Mouse (Mus musculus): ENCODE measurements at regions not wholly inside any gene's neighbourhood (a gene's known extent, or its start where the extent isn't known, plus 50 kb on each side); places are given as distances from the start of the nearest gene placed in this dataset.
A peak's percentile ranks its signal among the peaks of the same experiment; 100 is the strongest.

DNA sequence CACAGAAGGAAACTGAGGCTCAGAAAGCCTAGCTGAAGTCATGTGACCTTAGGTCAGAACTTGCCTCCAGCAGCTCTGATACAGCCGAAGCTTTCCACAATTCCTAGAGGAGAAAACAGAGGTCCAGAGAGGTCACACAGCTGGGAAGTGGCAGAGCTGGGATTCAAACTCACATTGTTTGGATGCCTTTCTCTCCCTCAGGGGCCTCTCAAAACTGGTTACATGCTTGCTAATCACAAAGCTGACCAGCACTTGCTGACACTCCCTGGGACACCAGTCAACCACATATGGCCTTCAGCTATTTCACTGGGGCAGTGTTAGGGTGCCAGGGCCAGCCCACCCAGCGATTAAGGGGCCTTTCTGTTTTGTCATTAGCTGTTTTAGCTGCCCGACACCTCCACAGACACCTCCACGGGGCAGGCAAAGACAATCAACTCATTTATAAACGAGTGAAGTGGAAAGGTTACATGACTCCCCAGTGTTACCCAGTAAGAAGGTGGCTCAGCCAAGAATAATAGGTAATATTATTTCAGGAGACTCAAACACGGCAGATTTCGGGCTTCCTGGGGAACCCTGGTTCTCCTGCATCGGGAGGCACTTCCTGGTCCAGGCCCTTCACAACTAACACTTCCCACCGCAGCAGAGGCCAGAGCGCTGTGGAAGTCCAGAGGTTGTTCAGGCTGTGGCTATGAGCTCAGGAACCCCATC, 71.4 kb downstream of the 2410131K14Rik start:
- DNase-seq (ENCODE audit: low spot score in 2 of 2), result no peak

DNA sequence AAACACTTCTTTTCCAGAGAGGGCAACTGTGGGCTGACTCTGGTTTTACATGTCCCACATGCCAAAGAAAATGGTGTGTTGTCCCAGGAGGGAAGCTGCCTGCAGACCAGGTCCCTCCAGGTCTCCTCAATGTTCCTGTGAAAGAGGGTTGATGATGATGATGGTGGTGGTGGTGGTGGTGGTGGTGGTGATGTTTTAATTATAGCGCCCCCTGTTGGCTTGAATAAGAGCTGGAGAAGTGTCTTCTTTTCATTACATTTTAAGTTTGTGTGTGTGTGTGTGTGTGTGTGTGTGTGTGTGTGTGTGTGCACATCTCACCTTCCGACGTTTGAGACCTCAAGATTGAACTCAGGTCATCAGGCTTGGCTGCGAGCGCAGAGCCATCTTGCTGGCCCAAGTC, 73.0 kb downstream of the 2410131K14Rik start:
- DNase-seq (ENCODE audit: low spot score in 2 of 2), result no peak

DNA sequence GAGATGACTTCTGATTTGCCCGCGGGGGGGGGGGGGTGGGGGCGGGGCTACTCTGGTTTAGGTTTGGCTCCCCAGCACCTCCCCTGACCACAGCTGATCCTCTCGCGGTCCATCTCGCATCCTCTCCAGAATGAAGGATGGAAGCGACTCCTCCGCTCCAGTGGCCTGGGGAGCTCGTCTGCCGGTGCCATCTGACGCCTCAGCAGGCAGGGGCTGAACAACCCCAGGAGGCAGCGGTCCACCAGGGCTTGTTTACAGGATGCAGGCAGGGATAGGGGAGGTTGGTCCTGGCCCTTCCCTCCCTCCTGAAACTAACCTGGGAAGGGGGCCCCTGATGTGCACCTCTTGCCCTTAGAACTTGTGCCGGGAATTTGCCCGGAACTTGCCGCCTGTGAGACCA, 73.9 kb downstream of the 2410131K14Rik start:
- DNase-seq (ENCODE audit: low spot score in 2 of 2), result no peak

DNA sequence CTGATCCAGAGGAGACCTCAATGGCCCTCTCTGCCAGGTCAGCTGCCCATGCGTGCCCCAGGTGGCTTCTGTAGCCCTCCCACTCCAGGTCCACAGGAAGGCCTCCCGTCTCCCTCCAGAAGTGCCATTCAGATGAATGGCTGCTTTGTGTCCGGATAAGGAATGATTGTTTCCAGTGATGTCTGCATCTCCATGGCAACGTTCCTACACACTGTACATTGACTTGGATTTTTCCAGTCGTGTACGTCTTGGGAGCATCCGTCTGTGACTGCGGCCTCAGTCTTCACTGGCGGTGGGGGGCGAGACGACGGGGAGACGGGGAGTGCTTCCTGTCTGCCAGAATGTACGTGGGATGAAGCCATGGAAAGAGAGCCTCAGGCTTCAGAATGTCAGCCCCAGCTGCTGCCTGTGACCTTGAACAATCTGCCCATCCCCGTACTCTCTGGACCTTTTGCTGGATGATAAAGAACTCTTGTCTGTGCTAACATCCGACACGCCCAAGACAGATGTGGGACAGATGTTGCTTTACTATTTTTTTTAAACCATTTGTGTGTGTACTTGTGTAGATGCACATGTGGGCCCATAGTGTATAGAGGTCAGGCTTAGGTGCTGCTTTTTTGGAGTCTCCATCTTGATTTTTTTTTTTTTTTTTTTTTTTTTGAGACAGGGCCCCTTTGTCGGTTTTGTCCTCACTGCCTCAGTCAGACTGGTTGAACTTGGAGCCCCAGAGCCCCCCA, 76.9 kb downstream of the 2410131K14Rik start:
- DNase-seq (ENCODE audit: low spot score in 2 of 2), result no peak

DNA sequence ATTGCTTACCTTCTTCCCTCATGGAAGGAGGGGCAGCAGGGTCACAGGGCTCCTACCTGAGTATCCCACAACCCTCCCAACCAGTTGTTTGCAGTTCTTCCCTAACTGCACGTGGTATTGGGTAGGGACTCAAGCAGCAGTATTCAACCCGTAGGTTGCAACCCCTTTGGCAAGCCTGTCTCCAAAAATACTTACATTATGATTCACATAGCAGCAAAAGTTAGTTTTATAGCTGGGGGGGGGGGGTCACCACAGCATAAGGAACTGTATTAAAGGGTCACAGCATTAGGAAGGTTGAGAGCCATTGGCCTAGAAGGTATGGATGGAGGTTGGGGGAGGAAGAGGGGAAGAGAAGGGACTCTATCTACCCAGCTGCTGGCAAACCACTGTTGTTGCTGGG, 78.1 kb downstream of the 2410131K14Rik start:
- no peak for DNase-seq (ENCODE audit: low spot score in 2 of 2)

DNA sequence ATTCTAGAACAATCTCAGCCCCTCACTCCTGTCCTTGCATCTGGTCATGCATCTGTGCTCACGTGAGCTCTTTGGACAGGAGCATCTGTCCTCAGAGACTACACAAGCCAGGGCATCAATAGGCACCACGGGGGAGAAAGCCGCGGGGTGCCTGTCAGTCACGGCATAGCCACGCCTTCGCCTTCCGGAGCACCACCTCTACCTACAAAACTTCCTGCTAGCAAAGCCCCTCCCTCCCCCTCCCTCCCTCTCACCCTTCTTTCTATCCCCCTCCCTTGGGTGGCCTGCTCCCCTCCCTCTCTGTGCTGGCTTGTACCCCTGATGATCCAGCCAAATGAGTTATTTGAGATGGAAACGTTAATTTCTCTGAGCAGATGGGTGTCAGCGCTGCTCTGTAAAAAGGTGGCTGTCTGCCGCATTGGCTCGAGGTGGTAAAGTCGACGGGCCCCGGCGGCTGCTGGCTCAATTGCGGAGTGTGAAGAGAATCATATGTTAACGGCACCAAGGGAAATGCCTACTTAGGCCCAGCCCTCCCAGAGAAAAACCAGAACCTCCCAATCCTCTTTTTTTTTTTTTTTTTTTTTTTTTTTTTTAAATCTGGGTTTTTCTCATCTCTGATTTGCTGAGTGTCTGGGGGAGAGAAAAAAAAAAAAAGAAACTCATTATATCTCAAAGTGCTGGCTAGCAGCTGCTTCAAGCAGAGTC, 82.0 kb downstream of the 2410131K14Rik start:
- peak in 1 of 2 experiments; percentile 50 for DNase-seq (ENCODE audit: low spot score in 2 of 2)

DNA sequence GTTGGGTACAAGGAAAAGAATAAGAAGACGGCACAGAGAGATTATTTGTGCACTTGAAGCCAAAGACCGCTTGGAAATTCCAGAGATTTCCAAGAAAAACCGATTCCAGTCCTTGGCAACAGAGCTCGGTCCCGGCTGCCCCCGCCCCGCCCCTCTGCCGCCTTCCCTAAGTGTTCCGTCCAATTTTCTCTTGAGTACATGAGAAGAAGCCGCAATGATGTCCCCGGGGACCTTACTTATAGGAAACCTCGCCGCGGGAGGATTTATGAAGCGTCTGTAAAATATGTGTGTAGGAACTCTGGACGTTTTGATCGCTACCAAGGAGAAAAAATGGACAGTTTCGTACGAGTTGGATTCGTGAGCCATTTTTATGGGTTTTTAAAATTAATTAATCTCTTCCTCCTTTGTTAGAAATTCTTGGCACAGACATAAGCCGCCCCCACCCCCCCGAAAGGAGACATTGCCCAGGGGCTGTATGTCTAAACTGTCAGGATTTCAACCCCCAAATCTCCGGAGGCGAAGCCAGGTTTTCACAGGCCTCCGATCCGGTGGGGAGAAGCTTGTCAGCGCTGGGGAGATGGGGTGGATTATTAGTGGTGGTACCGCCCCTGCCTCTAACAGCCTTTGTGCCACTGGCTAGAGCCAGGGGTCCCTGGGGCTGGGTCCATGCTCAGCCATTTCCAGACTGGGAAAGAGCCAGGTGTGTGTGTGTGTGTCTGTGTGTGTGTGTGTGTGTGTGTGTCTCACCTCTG, 83.1 kb downstream of the 2410131K14Rik start:
- DNase-seq (ENCODE audit: low spot score in 2 of 2), result no peak

DNA sequence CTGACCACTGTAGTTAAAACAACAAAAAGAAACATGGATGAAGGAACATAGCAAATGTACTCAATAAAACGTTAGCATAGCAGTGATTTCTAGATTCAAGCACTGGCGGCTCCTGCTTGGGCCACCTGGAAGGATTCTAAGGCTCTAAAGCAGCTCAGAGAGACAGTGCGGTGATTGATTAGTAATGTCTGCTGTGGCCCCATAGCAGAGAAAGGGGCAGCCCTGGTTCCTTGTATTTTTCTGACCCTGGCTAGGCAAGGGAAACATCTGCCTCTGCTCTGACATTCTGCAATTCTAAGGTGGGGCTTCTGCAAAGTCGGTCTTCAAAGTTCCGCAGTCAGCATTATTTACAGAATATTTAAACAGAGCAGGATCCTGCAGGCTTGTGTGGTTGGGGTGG, 84.1 kb downstream of the 2410131K14Rik start:
- no peak for DNase-seq (ENCODE audit: low spot score in 2 of 2)

DNA sequence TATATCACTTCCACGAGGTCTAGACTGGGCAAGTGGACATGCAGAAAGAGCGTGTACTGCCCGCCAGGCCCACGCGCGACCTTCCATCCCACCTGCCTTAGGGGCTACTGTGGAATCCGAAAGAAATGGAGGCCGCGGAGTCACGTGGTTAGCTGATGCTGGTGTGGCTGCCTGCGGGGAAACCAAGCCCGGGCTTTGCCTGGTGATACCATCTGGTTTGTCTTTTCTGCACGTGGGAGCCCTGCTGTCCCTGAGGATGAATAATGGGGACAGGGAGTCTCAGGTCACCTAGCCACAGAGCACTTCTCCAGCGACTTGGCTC, 86.2 kb downstream of the 2410131K14Rik start:
- no peak for DNase-seq (ENCODE audit: low spot score in 2 of 2)

DNA sequence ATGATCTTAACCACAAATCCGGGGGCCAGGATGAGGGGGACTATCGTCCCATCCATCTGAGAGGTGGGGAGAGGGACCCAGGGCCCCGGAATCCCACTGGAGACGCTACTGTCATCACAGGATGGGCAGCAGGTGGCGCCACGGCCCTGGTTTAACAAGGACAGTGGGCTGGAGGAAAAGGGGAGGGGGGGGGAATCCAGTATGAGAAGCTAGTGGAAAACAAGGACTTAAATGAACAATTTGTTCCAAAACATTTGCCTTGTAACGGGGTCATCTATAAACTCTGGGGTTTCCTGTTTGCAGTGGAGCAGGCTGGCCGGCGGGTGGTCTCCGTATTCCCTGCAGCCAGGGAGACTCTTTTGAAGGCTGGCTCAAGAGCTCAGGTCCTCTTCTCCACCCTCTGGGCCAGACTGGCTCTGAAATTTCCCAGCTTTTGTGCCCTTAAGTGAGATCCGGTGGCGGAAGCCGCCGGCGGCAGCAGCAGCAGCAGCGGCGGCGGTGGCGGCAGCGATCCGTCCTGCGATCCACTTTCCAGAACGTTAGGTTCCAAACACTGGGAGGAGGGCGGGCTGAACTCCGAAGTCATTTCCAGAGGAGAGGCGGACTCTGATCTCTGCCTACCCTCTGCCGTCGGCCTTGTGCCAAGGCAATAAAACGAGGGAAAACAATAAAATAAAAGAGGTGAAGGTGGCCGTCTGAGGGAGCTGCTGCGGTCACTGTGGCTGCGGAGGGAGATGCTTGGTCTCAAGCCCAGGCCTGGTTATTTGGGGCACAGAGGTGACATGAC, 86.8 kb downstream of the 2410131K14Rik start:
- peak; percentile 28 to 73 for DNase-seq (ENCODE audit: low spot score in 2 of 2)

DNA sequence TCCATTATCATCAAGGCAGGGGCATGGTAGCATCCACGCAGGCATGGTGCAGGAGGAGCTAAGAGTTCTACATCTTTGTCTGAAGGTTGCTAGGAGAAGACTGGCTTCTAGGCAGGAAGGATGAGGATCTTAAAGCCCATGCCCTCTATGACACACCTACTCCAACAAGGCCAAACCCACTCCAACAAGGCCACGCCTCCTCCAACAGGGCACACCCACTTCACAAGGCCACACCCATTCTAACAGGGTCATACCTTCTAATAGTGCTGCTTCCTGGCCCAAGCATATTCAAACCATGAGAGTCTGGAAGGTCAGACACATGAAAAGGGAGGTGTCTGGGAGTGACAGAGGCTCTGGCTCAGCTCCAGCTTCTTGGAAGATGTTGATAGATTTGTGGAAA, 89.0 kb downstream of the 2410131K14Rik start:
- no peak for DNase-seq (ENCODE audit: low spot score in 2 of 2)

DNA sequence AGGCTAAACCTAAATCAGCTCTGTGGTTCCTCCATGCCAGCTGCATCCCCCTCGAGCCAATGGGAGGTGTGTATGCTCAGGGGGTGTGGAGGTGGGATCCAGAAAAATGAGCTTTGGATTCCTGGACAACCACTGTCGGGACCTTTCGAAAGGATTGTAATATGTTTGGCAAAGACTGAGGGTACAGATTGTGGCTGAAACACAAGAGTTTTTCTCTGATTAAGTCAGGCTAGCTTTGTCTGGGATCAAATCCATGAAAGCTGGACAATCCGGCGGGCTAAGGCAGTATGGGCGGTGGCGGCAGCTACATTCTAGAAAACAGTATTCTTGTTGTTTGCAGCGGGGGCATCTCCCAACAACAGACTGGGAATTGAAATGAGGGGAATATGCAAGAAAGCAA, 93.2 kb downstream of the 2410131K14Rik start:
- DNase-seq (ENCODE audit: low spot score in 2 of 2), result no peak

DNA sequence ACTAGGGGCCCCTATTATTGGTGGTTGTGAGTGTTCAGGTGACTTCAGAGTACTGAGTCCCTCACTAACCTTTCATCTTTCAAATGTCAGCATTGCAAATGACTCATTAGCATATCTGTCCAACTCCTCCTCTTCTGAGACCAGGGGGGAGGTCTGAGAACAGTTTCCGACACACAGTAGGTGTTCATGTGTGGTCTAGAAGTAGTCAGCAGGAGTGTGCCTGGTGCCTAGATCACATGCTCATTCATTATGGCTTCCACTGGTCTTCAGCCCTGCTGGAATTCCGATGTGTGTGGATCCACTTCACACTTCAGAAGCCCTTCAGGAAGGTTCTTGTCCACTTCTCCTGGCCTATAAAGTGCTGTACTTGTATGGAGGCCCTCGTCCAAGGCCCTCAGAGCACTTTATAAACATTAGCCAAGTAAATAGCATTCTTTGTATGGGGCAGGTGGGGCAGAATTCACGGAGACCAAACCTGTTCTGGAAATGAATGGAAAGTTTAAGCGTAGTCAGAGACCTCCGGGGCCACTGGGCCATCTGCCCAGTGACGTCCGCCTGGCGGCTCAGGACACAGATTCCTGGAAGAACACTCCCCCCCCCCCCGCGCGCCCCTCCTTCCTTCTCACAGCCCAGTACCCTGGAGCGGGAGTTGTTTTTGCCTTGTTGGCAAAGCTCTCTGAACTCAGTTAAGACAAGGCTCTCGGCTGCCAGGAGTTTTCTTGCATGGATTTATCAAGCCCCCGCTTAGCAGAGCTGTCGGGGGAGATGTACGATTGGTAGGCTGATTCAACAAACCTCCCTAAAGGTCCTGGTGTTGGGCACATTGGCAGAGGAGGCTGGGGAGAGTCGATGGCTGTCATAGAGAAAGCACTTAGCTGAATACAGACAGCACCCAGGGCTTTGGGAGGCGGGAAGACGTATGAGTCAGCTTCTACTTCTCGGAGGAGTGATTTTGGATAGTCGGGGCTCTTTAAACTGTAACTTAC, 94.9 kb downstream of the 2410131K14Rik start:
- DNase-seq (ENCODE audit: low spot score in 2 of 2), result no peak

DNA sequence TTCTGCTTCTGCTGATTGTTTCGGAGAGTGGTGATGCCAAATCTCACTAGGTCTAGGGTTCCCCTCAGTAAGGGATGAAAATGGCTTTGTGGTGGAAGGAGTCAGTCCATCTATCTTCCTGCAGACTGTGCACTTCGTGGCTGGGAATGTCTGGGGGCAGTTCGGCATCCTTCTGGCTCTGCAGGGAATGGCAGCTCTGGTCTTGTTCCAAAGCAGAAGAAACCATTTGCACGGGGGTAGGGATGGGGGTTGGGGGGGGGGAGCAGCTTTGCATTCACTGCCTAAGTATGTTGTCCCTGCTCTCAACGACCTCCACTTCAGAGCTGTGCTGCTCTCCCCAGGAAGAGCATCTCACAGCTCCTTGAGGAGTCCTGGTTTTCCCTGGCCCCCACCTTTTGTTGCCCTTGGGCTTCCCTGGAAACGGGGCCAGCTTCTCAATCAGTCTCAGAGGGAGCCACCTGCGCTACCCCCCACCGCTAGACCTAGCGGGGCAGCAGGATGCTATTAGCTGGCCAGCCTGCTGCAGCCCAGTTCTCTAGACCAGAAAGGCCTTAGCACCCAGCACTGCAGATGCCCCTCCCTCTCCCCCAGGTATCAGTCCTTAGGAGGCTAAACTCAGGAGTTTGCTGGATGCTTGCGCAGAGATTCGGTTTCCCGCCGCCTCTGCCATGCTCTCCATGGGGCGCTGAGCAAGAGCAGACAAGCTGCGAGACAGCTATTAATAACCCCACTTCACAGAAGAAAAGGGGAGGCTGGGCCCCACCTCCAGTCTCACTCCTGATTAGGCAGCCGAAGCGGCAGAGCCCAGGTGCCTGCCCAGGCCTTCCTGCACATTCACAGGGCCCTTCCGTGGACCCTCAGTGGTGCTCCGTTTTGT, 98.7 kb downstream of the 2410131K14Rik start:
- no peak for DNase-seq (ENCODE audit: low spot score in 2 of 2)

DNA sequence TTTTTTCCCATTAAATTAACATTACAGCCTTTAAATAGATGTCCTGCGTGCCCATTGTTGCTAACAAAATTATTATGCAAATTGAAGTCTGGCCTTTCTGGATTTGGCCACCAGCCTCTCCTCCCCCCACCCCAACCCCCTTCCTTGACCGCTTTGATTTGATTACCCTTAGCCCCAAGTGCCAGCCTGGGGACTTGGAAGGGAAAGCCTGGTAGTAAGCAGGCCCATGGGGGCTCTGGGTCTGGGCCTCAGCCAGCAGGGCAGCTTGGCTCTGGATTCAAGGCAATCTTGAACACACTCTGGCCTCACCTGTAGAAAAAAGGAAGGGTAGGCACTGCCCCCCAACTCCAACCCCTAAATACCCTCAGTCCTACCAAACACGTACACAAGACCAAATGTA, 100.2 kb downstream of the 2410131K14Rik start:
- no peak for DNase-seq (ENCODE audit: low spot score in 2 of 2)

DNA sequence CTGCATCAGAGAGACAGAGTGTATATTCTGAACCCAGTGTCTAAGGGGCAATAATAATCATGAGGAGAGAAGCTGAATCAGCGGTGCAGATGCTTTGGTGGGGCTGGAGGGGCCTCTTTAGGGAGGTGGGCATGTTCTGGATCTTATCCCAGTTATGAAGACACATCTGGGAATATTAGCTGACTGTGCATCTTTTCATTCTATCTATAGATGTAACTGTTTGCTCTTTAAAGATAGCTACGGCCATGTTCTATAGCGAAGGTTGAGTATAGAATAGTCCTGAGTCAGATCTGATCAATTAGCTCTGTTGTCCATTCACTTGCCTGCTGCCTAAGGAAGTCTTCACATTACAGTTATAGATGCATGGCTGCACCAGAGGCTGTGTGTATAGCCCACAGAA, 104.0 kb downstream of the 2410131K14Rik start:
- no peak for DNase-seq (ENCODE audit: low spot score in 2 of 2)

DNA sequence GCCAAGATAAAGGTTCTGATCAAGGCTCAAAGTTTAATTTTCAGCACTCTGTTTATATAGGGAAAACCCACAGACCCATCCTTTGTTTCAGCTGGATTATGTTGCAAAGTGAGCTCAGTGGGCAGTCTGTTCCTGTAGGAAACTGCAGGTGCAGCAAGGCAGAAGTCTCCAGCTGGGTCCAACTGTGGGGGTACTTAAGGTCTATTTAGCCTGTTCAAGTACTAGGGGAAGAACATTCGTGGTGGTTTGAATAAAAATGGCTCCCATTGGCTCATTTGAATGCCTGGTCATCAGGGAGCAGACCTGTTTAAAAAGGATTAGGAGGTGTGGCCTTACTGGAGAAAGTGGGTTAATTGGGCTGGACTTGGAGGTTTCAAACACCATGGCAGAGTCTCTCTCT, 106.3 kb downstream of the 2410131K14Rik start:
- no peak for DNase-seq (ENCODE audit: low spot score in 2 of 2)

DNA sequence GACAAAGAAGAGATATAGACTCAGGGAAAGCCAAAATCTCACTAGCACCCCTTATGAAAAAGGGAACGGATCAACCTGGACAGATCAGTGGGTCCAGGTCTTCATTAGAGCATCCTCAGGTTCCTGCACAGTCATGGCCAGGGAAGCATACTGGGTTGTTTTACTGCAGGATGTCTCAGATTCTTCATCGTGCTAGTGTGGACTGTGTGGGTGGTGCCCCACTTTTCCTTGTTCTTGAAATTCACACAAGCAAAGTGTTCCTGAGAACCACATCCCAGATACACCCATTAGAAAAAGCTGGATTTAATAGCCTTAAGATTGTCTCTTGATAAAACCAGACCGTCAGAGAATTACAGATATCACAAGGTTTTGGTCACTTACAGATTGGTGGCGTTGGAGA, 107.1 kb downstream of the 2410131K14Rik start:
- DNase-seq (ENCODE audit: low spot score in 2 of 2), result no peak

DNA sequence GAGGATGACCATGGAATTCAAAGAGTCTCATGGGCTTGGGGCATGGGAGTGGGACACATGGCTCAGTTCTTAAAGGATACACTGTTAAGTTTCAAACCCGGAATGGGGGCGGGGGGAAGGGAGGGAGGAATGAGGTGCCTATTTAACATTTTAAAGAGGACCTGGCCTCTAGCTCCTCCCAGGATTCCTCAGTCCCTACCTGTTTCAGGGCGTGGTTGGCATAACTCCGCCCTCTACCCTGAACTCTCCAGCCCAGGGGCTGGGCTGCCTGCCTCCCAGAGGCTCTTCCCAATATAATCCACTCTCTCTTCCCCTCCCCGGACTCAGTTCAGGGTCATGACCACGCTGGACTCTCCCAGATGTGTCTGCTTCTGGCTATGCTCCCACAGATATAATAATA, 108.0 kb downstream of the 2410131K14Rik start:
- no peak for DNase-seq (ENCODE audit: low spot score in 2 of 2)

Data from spleen, postnatal 10 days (tissue).